Mouse (Mus musculus): Measurements from ENCODE around the gene Chil1.

Chil1 gene

DNA sequence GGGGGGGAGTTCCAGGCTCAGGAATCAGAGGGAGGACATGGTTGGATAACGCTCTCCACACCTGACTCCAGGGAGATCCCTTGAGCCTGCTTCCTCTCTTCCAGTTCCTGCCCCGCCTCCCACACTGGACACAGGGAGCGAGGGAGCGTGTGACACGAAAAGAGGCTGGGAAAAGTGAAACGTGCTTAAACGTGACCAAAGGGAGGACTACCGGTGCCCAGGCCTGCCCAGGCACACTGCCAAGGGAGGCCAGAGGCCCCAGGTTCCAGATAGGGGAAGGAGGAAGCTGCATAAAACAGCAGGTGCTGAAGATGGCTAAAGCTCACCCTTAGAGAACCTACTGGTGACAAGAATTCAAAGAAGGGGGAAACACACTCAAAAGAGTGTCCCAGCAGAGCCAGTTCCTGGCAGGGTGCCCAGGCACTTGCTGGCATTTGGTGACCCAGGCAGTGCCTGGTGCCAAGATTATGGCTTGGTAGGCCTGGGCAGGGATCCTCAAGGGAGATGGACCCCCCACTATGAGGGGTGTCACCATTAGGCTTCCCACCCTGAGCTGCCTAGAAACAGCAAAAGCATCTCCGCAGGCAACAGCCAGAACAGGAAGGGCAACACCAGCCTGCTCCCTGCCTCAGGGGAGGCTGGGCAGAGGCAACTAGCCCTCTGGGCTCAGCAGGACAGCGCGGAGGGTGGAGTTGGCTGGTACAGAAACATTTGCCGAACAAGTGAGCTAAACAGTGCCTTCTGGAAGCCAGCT, 51.0 kb downstream of the Chil1 start:
- peak; percentile 77 for DNase-seq

DNA sequence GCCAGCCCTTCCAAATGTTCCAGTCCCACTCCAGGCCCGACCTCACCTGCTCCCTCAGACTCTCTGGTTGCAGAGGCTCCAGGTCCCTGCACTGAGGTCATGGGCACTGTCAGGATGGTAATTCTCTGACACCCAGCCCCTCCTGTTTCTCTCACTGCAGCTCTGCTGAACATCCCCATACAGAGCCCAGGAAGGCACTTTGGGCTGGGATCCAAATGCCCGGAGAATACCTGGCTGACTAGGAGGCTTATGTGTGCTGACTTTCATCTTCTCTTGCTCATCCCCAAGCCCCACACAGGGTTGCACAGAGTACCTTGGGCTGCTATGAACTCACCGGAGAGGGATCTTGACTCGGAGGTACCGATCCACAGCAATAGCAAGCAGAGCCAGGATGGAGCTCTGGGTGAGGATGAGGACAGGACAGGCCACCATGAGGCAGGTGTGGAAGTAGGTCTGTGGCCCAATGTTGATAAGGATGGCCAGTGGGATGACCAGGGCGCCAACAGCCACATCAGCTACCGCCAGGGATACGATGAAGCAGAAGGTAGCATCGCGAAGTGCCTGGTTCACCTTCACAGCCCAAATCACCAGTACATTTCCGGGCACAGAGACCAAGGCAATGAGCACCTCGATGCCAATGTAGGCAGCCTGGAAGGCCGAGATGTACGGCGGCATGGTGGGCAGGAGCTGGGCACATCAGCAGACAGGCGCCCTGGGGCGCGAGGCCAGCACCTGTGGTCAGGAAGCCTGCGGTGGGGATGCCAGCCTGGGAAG, 51.9 kb downstream of the Chil1 start:
- peak; percentile 61 for DNase-seq

GRCm38 (mm10) chr1:134234455-134235390, 52.7 kb downstream of the Chil1 start:
- peak; percentile 81 for DNase-seq

DNA sequence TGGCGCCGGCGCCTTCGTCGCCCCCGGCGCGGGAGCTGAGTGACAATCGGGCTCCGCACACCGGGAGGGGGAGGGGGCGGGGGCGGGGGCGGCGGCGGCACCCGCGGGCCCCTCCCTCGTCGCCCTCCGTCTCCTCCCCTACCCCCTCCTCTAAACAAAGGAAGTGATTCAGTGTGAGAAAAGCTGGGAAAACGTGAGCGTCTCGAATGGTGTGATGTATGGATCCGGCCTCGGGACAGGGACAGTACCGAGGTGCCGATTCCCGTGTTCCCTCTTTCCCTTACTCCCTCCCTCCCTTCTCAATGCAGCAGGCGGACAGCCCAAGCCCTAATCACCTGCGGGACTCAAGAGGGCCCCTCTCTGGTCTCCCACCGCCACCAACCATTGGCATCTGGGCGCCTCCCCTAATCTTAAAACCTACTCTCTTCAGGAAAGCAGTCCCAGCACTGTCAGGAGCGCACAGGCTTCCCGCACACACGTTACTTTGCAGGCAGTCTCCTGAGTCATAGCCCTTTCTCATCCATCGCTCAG, 53.5 kb downstream of the Chil1 start, which contains the start of gene Adora1:
Gene Adora1 (minus strand): TSS at position 41 of the 531 bp plus-strand sequence.
- no peak for DNase-seq

GRCm38 (mm10) chr1:134236142-134236541, 54.2 kb downstream of the Chil1 start:
- no peak for DNase-seq

- DNase-seq, result no peak
These were observed 55.5 kb downstream of the Chil1 start for GRCm38 (mm10) chr1:134237438-134237837.

Data from cerebellum, adult 11 months (tissue).